Mouse (Mus musculus): ENCODE data around the gene Mycs.

Mycs gene

DNA sequence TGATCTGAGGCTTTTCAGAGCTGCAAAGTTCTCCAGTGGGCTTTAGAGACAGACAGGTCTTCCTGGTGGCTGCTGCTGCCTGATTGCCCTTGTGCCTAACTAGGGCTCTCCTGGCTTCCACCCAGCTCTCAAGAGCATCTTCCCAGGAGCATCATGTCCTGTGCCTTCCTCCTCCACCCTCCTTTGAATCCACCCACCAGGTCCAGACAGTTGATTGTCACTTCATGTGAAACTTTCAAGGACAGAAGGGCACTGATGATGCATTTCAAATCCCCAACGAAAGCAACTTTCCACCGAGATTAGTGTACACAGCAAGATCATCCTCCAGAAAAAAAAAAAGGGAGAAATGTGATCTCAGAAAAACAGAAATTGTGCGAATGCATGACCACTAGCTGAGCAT, at the start of gene Mycs:
Gene Mycs (minus strand): TSS at position 101 of the 400 bp plus-strand sequence.
- no peak for DNase-seq (ENCODE audit: low spot score in 2 of 2)

DNA sequence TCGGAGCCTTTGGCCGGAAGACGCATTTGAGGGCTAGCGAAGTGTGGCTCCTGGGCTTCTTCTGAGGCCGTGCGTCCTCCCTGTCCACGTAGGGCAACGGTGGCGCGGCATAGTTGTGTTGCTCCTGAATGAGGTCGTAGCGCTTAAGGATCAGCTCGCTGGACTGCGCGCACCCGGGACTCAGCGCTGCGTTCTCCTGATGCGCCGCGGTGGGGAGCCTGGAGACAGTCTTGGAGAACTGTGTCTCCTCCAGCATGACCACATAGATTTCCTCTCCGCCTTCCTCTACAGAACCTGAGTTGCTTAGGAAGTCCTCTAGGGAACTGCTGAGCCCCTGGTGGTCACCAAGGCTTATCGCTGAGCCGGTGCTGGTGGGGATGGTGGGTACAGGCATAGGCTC, 1.0 kb downstream of the Mycs start:
- peak; percentile 19 to 28 for DNase-seq (ENCODE audit: low spot score in 2 of 2)

Data from right cerebral cortex, postnatal 10 days (tissue).